Mouse (Mus musculus): Measurements from ENCODE around the gene Sox2. TPM values are rescaled to one million over a fixed set of nuclear protein-coding genes. Genes with fewer than 3 reads are reported as not detected.
A peak's percentile ranks its signal among the peaks of the same experiment; 100 is the strongest.

Gene Sox2
- polyA plus RNA-seq, 1 experiment from 2014 or later = 8.2 TPM

- ATAC-seq = no peak
- H3K9ac ChIP-seq (ENCODE audit: low read depth, low read length) = no peak overlapping the region
These were observed 9.3 kb upstream of the Sox2 start for GRCm38 (mm10) chr3:34640690-34641600.

GRCm38 (mm10) chr3:34641756-34642497, 8.3 kb upstream of the Sox2 start:
- Histone ChIP-seq H3K27me3 (replicated peaks; ENCODE audit: control insufficient read depth, insufficient read depth, low read length) (peaks cover 37% of the 10 kb centered on the region), H3K9ac (ENCODE audit: low read depth, low read length) (peak overlapping the region; percentile 55), H3K27ac (ENCODE audit: low read depth, low read length) (peak overlapping the region; percentile 71), H3K4me1 (ENCODE audit: control insufficient read depth, insufficient read depth, low read depth, low read length) (peaks cover 5% of the 10 kb centered on the region), H3K36me3 (ENCODE audit: control insufficient read depth, insufficient read depth, low read length) (no peaks in the 10 kb centered on the region), H3K4me2 (ENCODE audit: low read length) (peak overlapping the region; percentile 58), H3K9me3 (ENCODE audit: control insufficient read depth, low read length) (no peaks in the 10 kb centered on the region), H3K4me3 (ENCODE audit: low read length) (peak overlapping the region; percentile 32)
- 2% methylated on average over 38 of the region's 38 CpGs for WGBS
- ATAC-seq = no peak

More at GRCm38 (mm10) chr3:34640690-34641600, 9.3 kb upstream of the Sox2 start:
- H3K27ac ChIP-seq (ENCODE audit: low read depth, low read length) = no peak overlapping the region
- H3K9me3 ChIP-seq (ENCODE audit: control insufficient read depth, low read length) = no peaks in the 10 kb centered on the region
- peak overlapping the region; percentile 58 for H3K4me2 ChIP-seq (ENCODE audit: low read length)
- peaks cover 5% of the 10 kb centered on the region for H3K4me1 ChIP-seq (ENCODE audit: control insufficient read depth, insufficient read depth, low read depth, low read length)
- no peaks in the 10 kb centered on the region for H3K36me3 ChIP-seq (ENCODE audit: control insufficient read depth, insufficient read depth, low read length)
- H3K4me3 ChIP-seq (ENCODE audit: low read length) = peak overlapping the region; percentile 16; the same call in 1 of the 2 replicates
- 8% methylated on average over 33 of the region's 33 CpGs for WGBS
- peaks cover 37% of the 10 kb centered on the region for H3K27me3 ChIP-seq (replicated peaks; ENCODE audit: control insufficient read depth, insufficient read depth, low read length)

GRCm38 (mm10) chr3:34642498-34642941, 7.7 kb upstream of the Sox2 start:
- H3K9ac ChIP-seq (ENCODE audit: low read depth, low read length) = peak overlapping the region; percentile 55; the same call in 1 of the 2 replicates
- under 1% methylated on average over 20 of the region's 20 CpGs for WGBS
- no peaks in the 10 kb centered on the region for H3K36me3 ChIP-seq (ENCODE audit: control insufficient read depth, insufficient read depth, low read length)
- H3K27ac ChIP-seq (ENCODE audit: low read depth, low read length) = peak overlapping the region; percentile 71; the same call in 1 of the 2 replicates
- H3K27me3 ChIP-seq (replicated peaks; ENCODE audit: control insufficient read depth, insufficient read depth, low read length) = peaks cover 35% of the 10 kb centered on the region
- H3K9me3 ChIP-seq (ENCODE audit: control insufficient read depth, low read length) = no peaks in the 10 kb centered on the region
- H3K4me3 ChIP-seq (ENCODE audit: low read length) = peak overlapping the region; percentile 32
- peak; percentile 89 for ATAC-seq
- peak overlapping the region; percentile 58 for H3K4me2 ChIP-seq (ENCODE audit: low read length)
- H3K4me1 ChIP-seq (ENCODE audit: control insufficient read depth, insufficient read depth, low read depth, low read length) = peaks cover 5% of the 10 kb centered on the region

GRCm38 (mm10) chr3:34643067-34643466, 7.1 kb upstream of the Sox2 start:
- H3K27ac ChIP-seq (ENCODE audit: low read depth, low read length) = peak overlapping the region; percentile 58
- ATAC-seq = no peak
- H3K4me3 ChIP-seq (ENCODE audit: low read length) = no peak overlapping the region
- no peak overlapping the region for H3K9ac ChIP-seq (ENCODE audit: low read depth, low read length)
- H3K36me3 ChIP-seq (ENCODE audit: control insufficient read depth, insufficient read depth, low read length) = no peaks in the 10 kb centered on the region
- 26% methylated on average over 5 of the region's 5 CpGs for WGBS
- H3K4me2 ChIP-seq (ENCODE audit: low read length) = peak overlapping the region; percentile 58
- peaks cover 34% of the 10 kb centered on the region for H3K27me3 ChIP-seq (replicated peaks; ENCODE audit: control insufficient read depth, insufficient read depth, low read length)
- peaks cover 5% of the 10 kb centered on the region for H3K4me1 ChIP-seq (ENCODE audit: control insufficient read depth, insufficient read depth, low read depth, low read length)
- H3K9me3 ChIP-seq (ENCODE audit: control insufficient read depth, low read length) = no peaks in the 10 kb centered on the region

GRCm38 (mm10) chr3:34643536-34644115, 6.6 kb upstream of the Sox2 start:
- peaks cover 34% of the 10 kb centered on the region for H3K27me3 ChIP-seq (replicated peaks; ENCODE audit: control insufficient read depth, insufficient read depth, low read length)

GRCm38 (mm10) chr3:34646169-34646568, 4.0 kb upstream of the Sox2 start:
- peaks cover 14% of the 10 kb centered on the region for H3K4me1 ChIP-seq (ENCODE audit: control insufficient read depth, insufficient read depth, low read depth, low read length)
- H3K9me3 ChIP-seq (ENCODE audit: control insufficient read depth, low read length) = no peaks in the 10 kb centered on the region
- H3K9ac ChIP-seq (ENCODE audit: low read depth, low read length) = no peak overlapping the region
- H3K27ac ChIP-seq (ENCODE audit: low read depth, low read length) = no peak overlapping the region
- H3K4me3 ChIP-seq (ENCODE audit: low read length) = no peak overlapping the region
- WGBS = 5% methylated on average over 10 of the region's 10 CpGs
- no peak overlapping the region for H3K4me2 ChIP-seq (ENCODE audit: low read length)
- H3K36me3 ChIP-seq (ENCODE audit: control insufficient read depth, insufficient read depth, low read length) = no peaks in the 10 kb centered on the region
- no peak for ATAC-seq
- peaks cover 28% of the 10 kb centered on the region for H3K27me3 ChIP-seq (replicated peaks; ENCODE audit: control insufficient read depth, insufficient read depth, low read length)

More at GRCm38 (mm10) chr3:34643536-34644115, 6.6 kb upstream of the Sox2 start:
- Histone ChIP-seq H3K27ac (ENCODE audit: low read depth, low read length) (peak overlapping the region; percentile 58), H3K4me2 (ENCODE audit: low read length) (no peak overlapping the region), H3K4me1 (ENCODE audit: control insufficient read depth, insufficient read depth, low read depth, low read length) (peaks cover 5% of the 10 kb centered on the region), H3K9me3 (ENCODE audit: control insufficient read depth, low read length) (no peaks in the 10 kb centered on the region), H3K4me3 (ENCODE audit: low read length) (no peak overlapping the region), H3K9ac (ENCODE audit: low read depth, low read length) (no peak overlapping the region), H3K36me3 (ENCODE audit: control insufficient read depth, insufficient read depth, low read length) (no peaks in the 10 kb centered on the region)
- no peak for ATAC-seq
- WGBS = 20% methylated on average over 15 of the region's 15 CpGs

- H3K36me3 ChIP-seq (ENCODE audit: control insufficient read depth, insufficient read depth, low read length) = no peaks in the 10 kb centered on the region
- H3K27me3 ChIP-seq (replicated peaks; ENCODE audit: control insufficient read depth, insufficient read depth, low read length) = peaks cover 24% of the 10 kb centered on the region
- H3K4me3 ChIP-seq (ENCODE audit: low read length) = no peak overlapping the region
- peaks cover 10% of the 10 kb centered on the region for H3K4me1 ChIP-seq (ENCODE audit: control insufficient read depth, insufficient read depth, low read depth, low read length)
- no peak overlapping the region for H3K27ac ChIP-seq (ENCODE audit: low read depth, low read length)
- no peaks in the 10 kb centered on the region for H3K9me3 ChIP-seq (ENCODE audit: control insufficient read depth, low read length)
- H3K4me2 ChIP-seq (ENCODE audit: low read length) = peak overlapping the region; percentile 61
- WGBS = 1% methylated on average over 14 of the region's 14 CpGs
- ATAC-seq = no peak
- no peak overlapping the region for H3K9ac ChIP-seq (ENCODE audit: low read depth, low read length)
These were observed 2.5 kb upstream of the Sox2 start for GRCm38 (mm10) chr3:34647688-34648087.

GRCm38 (mm10) chr3:34648105-34648832, 1.9 kb upstream of the Sox2 start:
- ATAC-seq = no peak

More at GRCm38 (mm10) chr3:34648105-34648832, 1.9 kb upstream of the Sox2 start:
- Histone ChIP-seq H3K9me3 (ENCODE audit: control insufficient read depth, low read length) (no peaks in the 10 kb centered on the region), H3K36me3 (ENCODE audit: control insufficient read depth, insufficient read depth, low read length) (no peaks in the 10 kb centered on the region), H3K4me2 (ENCODE audit: low read length) (peak overlapping the region; percentile 61), H3K27ac (ENCODE audit: low read depth, low read length) (peak overlapping the region; percentile 68), H3K4me1 (ENCODE audit: control insufficient read depth, insufficient read depth, low read depth, low read length) (peaks cover 10% of the 10 kb centered on the region), H3K4me3 (ENCODE audit: low read length) (peak overlapping the region; percentile 52), H3K9ac (ENCODE audit: low read depth, low read length) (peak overlapping the region; percentile 63), H3K27me3 (replicated peaks; ENCODE audit: control insufficient read depth, insufficient read depth, low read length) (peaks cover 23% of the 10 kb centered on the region)
- WGBS = 2% methylated on average over 19 of the region's 19 CpGs
